Mouse (Mus musculus) embryo, embryonic 9.5 days (tissue): Measurements from ENCODE around the gene Mapk1ip1.
A peak's percentile ranks its signal among the peaks of the same experiment; 100 is the strongest.

Experiments
- DNase-seq: peaks from one replicate; pipeline ENCODE4 v3.0.0-alpha.2; 2017; ENCODE audit errors: extremely low spot score

The Mapk1ip1 gene

GRCm38 (mm10) chr7:138840594-138841021 lies 5.5 kb downstream of the Mapk1ip1 start:
- DNase-seq = peak; percentile 83

- DNase-seq = no peak
Observed at GRCm38 (mm10) chr7:138835028-138835427, 11.0 kb downstream of the Mapk1ip1 start.

- peak; percentile 56 for DNase-seq
Observed at GRCm38 (mm10) chr7:138827812-138828211, 18.3 kb downstream of the Mapk1ip1 start.

GRCm38 (mm10) chr7:138824995-138825756 lies 20.9 kb downstream of the Mapk1ip1 start:
- no peak for DNase-seq

GRCm38 (mm10) chr7:138824423-138824822 lies 21.6 kb downstream of the Mapk1ip1 start:
- DNase-seq = no peak

GRCm38 (mm10) chr7:138818314-138818713 lies 27.8 kb downstream of the Mapk1ip1 start:
- DNase-seq = no peak

- DNase-seq = no peak
Observed at GRCm38 (mm10) chr7:138813213-138813875, 32.7 kb downstream of the Mapk1ip1 start.

GRCm38 (mm10) chr7:138807146-138807545 lies 38.9 kb downstream of the Mapk1ip1 start:
- DNase-seq = no peak

- DNase-seq = no peak
Observed at GRCm38 (mm10) chr7:138803386-138803785, 42.7 kb downstream of the Mapk1ip1 start.

GRCm38 (mm10) chr7:138788109-138788508 lies 58.0 kb downstream of the Mapk1ip1 start:
- DNase-seq = no peak
